Mouse (Mus musculus): ENCODE results near the gene Pno1. TPM values are rescaled to one million over a fixed set of nuclear protein-coding genes. Genes with fewer than 3 reads are reported as not detected.
A peak's percentile ranks its signal among the peaks of the same experiment; 100 is the strongest.

Pno1 gene
- polyA plus RNA-seq, 1 experiment from 2014 or later = 79.1 TPM

DNA sequence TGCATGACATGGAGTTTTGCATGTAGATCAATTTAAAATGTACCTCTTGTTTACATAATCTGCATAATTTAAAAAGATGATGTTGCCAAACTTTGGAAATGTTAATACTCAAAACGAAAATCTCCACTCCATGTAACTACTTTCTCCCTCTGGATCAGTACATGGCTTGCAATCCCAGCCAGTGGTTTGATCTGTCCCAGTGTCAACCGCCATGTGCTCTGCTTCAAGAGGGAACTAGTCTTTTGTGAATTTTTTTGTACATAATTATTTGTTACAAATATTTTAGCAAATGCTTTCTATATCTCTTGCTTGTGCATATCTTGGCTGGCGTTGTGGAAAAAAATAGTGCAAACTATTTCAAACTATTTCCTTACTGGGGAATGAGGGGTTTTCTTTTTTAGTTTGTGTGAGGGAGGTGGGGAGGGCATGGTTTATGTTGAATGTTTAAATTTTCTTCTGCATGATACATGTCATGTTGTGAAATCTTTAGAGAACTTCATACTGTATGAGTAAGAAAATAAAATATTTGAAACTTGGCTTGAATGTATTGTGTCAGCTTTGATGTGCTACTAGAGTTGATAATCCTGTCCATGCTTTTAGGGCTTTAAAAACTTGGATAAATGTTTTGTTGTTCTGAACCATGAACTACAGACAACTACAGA lies 11.4 kb downstream of the Pno1 start:
- Histone ChIP-seq H3K36me3 (ENCODE audit: insufficient read depth) (peaks cover 86% of the 10 kb centered on the region), H3K27me3 (ENCODE audit: insufficient read depth, low read length) (no peaks in the 10 kb centered on the region), H3K27ac (ENCODE audit: low read depth) (no peak overlapping the region), H3K9ac (no peak overlapping the region), H3K4me1 (ENCODE audit: insufficient read depth) (no peaks in the 10 kb centered on the region), H3K9me3 (ENCODE audit: low read depth, low read length) (no peaks in the 10 kb centered on the region), H3K4me2 (no peak overlapping the region), H3K4me3 (ENCODE audit: low read depth, low read length) (no peak overlapping the region)
- no peak for TF ChIP-seq CTCF (IDR thresholded peaks at IDR 0.05; ENCODE audit: low read depth)
- WGBS = 78% methylated on average over 3 of the region's 3 CpGs
- DNase-seq (peak; percentile 54), ATAC-seq (ENCODE audit: insufficient read depth) (no peak)

DNA sequence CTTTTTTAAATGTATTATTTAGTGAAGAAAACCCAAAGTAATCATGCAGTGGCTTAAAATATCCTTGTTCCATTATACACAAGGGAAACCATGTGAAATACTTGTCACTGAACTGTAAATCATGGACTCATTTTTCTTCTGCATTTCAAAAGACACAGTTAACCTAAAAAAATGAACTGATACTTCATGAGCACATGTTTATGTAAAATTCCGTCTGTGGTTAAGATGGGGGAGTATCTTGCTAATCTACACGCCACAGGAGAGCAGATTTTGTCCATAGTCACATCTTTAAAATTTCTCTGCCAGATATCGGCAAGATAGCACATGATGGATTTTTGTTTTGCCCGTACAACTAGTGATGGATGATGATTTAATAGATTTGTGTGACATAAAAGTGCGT lies 12.2 kb downstream of the Pno1 start:
- H3K9me3 ChIP-seq (ENCODE audit: low read depth, low read length) = no peaks in the 10 kb centered on the region
- TF ChIP-seq CTCF (IDR thresholded peaks at IDR 0.05; ENCODE audit: low read depth) = no peak
- H3K27me3 ChIP-seq (ENCODE audit: insufficient read depth, low read length) = no peaks in the 10 kb centered on the region
- no peak overlapping the region for H3K4me3 ChIP-seq (ENCODE audit: low read depth, low read length)
- ATAC-seq (ENCODE audit: insufficient read depth) (no peak), DNase-seq (no peak)
- no peaks in the 10 kb centered on the region for H3K4me1 ChIP-seq (ENCODE audit: insufficient read depth)
- no peak overlapping the region for H3K9ac ChIP-seq
- 58% methylated on average over 5 of the region's 5 CpGs for WGBS
- no peak overlapping the region for H3K27ac ChIP-seq (ENCODE audit: low read depth)
- no peak overlapping the region for H3K4me2 ChIP-seq
- H3K36me3 ChIP-seq (ENCODE audit: insufficient read depth) = peaks cover 87% of the 10 kb centered on the region

DNA sequence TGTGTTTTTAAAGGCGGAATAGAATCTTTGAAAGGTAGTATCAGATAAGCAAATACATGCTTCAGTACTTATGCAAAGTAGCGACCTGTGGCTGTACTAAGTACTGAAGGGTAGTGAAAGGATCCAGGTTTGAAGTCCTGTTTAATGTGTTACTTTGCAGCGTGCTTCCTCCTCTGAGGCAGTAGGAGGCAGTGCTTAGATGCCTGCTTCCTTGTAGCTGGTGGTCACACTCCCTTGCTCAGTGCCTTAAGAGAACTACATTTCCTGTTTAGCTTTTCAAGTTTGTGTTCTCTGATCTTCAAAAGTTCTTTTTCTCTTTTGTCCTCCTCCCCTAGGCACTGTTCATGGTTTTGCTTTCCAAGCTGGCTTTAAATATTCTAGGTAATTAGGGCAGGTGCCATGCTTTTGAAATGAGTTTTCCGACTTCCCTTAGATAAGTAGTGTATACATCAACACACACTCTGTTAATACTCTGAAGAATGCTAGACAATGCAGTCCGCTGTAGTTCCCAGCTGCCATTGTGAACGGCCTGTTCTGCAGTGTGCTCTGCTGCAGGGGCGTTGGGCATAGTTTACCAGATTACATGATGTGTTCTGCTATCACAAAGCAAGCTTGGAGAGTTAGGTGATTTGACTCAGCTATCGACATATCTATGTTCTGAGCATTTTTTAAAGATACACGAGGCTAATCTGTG lies 19.1 kb downstream of the Pno1 start:
- Histone ChIP-seq H3K9me3 (ENCODE audit: low read depth, low read length) (no peaks in the 10 kb centered on the region), H3K4me1 (ENCODE audit: insufficient read depth) (no peaks in the 10 kb centered on the region), H3K36me3 (ENCODE audit: insufficient read depth) (peaks cover 36% of the 10 kb centered on the region), H3K9ac (no peak overlapping the region), H3K4me3 (ENCODE audit: low read depth, low read length) (no peak overlapping the region), H3K27me3 (ENCODE audit: insufficient read depth, low read length) (no peaks in the 10 kb centered on the region), H3K27ac (ENCODE audit: low read depth) (no peak overlapping the region), H3K4me2 (no peak overlapping the region)
- DNase-seq = peak; percentile 31
- WGBS = 66% methylated on average over 9 of the region's 9 CpGs
- peak; percentile 54; the same call in 1 of the 2 replicates for ATAC-seq (ENCODE audit: insufficient read depth)
- TF ChIP-seq CTCF (IDR thresholded peaks at IDR 0.05; ENCODE audit: low read depth) = peak; percentile 27; the same call in 1 of the 2 replicates

DNA sequence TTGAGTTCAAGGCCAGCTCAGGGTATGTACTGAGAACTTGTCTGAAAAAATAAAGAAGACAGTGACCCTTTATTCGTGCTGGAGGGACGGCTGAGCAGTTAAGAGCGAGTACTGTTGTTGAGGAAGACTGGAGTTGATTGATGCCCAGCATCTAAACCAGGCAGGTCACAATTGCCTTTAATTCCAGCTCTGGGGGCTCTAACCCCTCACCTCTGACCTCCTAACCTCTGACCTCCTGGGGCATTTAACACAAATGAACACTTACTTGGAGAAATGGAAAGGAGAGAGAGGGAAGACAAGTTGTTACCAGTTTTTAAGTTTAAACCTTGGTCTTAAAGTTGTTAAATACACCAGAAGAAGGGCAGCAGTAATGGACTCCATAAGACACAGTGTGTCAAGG lies 22.6 kb downstream of the Pno1 start:
- H3K9me3 ChIP-seq (ENCODE audit: low read depth, low read length) = no peaks in the 10 kb centered on the region
- H3K36me3 ChIP-seq (ENCODE audit: insufficient read depth) = peaks cover 4% of the 10 kb centered on the region
- H3K4me2 ChIP-seq = no peak overlapping the region
- H3K4me1 ChIP-seq (ENCODE audit: insufficient read depth) = no peaks in the 10 kb centered on the region
- ATAC-seq (ENCODE audit: insufficient read depth) (no peak), DNase-seq (no peak)
- H3K27ac ChIP-seq (ENCODE audit: low read depth) = no peak overlapping the region
- no peak for TF ChIP-seq CTCF (IDR thresholded peaks at IDR 0.05; ENCODE audit: low read depth)
- no peak overlapping the region for H3K4me3 ChIP-seq (ENCODE audit: low read depth, low read length)
- 76% methylated on average over 3 of the region's 3 CpGs for WGBS
- no peaks in the 10 kb centered on the region for H3K27me3 ChIP-seq (ENCODE audit: insufficient read depth, low read length)
- H3K9ac ChIP-seq = no peak overlapping the region

DNA sequence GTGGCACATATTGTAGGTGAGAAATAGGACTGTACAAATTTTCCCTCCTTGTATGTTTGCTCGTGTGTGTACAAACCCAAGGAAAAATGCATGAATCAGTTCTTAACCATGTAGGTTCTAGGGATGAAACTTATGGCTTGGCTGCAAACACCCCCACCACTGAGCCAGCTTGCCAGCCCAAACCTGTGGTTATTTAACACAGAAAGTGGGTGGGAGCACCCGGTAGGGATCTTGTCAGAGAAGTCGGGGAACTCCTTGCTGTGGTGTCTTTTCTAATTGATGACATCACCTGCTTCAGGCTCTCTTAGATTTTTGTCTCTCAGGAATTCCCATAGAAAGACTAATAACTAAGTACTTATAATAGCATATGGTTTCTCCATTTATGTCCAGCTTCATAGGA lies 23.7 kb downstream of the Pno1 start:
- TF ChIP-seq CTCF (IDR thresholded peaks at IDR 0.05; ENCODE audit: low read depth) = no peak
- no peak for ATAC-seq (ENCODE audit: insufficient read depth)
- no peaks in the 10 kb centered on the region for H3K4me1 ChIP-seq (ENCODE audit: insufficient read depth)
- DNase-seq = no peak
- no peak overlapping the region for H3K9ac ChIP-seq
- no peak overlapping the region for H3K27ac ChIP-seq (ENCODE audit: low read depth)
- peaks cover 8% of the 10 kb centered on the region for H3K36me3 ChIP-seq (ENCODE audit: insufficient read depth)
- no peaks in the 10 kb centered on the region for H3K27me3 ChIP-seq (ENCODE audit: insufficient read depth, low read length)
- no peak overlapping the region for H3K4me2 ChIP-seq
- no peaks in the 10 kb centered on the region for H3K9me3 ChIP-seq (ENCODE audit: low read depth, low read length)
- WGBS = 81% methylated on average over 3 of the region's 3 CpGs
- no peak overlapping the region for H3K4me3 ChIP-seq (ENCODE audit: low read depth, low read length)

DNA sequence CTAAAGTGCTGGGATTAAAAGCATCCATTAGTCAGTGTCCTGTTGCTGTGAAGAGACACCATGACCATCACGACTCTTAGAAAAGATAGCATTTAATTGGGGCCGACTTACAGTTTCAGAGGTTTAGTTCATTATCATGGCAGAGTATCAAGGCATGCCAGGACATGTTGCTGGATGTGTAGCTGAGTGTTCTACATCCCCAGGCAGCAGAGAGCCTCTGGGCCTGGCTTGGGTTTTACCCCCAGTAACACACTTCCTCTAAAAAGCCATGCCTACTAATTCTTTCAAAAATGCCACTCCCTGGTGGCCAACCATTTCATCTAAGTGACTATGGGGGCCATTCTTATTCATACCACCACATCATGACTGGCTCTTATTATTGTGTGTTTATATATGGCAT lies 28.2 kb downstream of the Pno1 start:
- no peak overlapping the region for H3K4me3 ChIP-seq (ENCODE audit: low read depth, low read length)

DNA sequence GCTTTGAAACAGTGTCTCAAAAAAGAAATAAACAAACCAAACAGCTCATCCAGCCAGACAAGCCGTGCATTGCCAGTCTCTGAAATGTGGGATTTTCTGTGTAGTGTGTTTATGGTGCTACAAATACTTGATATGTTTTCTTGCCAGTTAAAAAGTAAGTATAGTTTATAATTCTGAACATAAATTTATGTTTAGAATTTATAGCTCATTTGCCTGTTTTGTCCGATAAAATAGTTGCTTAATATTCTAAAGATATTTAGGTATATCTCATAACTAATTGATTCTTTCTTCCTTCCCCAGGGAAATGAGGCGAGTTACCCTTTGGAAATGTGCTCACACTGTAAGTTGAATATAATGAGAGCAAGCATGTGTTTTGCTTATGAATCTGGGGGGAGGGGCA lies 29.6 kb downstream of the Pno1 start, which contains the start of gene Wdr92:
Wdr92 (plus strand) TSS at position 301 of the 400 bp plus-strand sequence.
- Histone ChIP-seq H3K27me3 (ENCODE audit: insufficient read depth, low read length) (no peaks in the 10 kb centered on the region), H3K4me1 (ENCODE audit: insufficient read depth) (no peaks in the 10 kb centered on the region), H3K4me2 (no peak within 1 kb of the TSS), H3K27ac (ENCODE audit: low read depth) (no peak within 1 kb of the TSS), H3K9ac (no peak within 1 kb of the TSS), H3K9me3 (ENCODE audit: low read depth, low read length) (no peaks in the 10 kb centered on the region), H3K4me3 (ENCODE audit: low read depth, low read length) (no peak within 1 kb of the TSS), H3K36me3 (ENCODE audit: insufficient read depth) (peaks cover 4% of the 10 kb centered on the region; the same call in 1 of the 2 replicates)
- TF ChIP-seq CTCF (IDR thresholded peaks at IDR 0.05; ENCODE audit: low read depth) = no peak
- WGBS = 63% methylated on average over 3 of the region's 3 CpGs
- ATAC-seq (ENCODE audit: insufficient read depth) = no peak
- no peak for DNase-seq

More for the DNA sequence above, 28.2 kb downstream of the Pno1 start:
- Histone ChIP-seq H3K4me2 (no peak overlapping the region), H3K4me1 (ENCODE audit: insufficient read depth) (no peaks in the 10 kb centered on the region), H3K9me3 (ENCODE audit: low read depth, low read length) (no peaks in the 10 kb centered on the region), H3K27ac (ENCODE audit: low read depth) (no peak overlapping the region), H3K27me3 (ENCODE audit: insufficient read depth, low read length) (no peaks in the 10 kb centered on the region), H3K36me3 (ENCODE audit: insufficient read depth) (peaks cover 4% of the 10 kb centered on the region; the same call in 1 of the 2 replicates), H3K9ac (no peak overlapping the region)
- TF ChIP-seq CTCF (IDR thresholded peaks at IDR 0.05; ENCODE audit: low read depth) = no peak
- no peak for DNase-seq
- WGBS = 87% methylated on average over 2 of the region's 2 CpGs
- ATAC-seq (ENCODE audit: insufficient read depth) = no peak
